Mouse (Mus musculus): ENCODE measurements around the gene Tmem255b.

Gene Tmem255b

GRCm38 (mm10) chr8:13446456-13446855, 11.5 kb downstream of the Tmem255b start:
- in situ Hi-C loops (cut with MboI, MseI), result no loop called here

GRCm38 (mm10) chr8:13448145-13448544, 13.2 kb downstream of the Tmem255b start:
- in situ Hi-C loops (cut with MboI, MseI), result no loop called here

GRCm38 (mm10) chr8:13451747-13452277, 16.8 kb downstream of the Tmem255b start:
- in situ Hi-C loops (cut with MboI, MseI), result no loop called here

GRCm38 (mm10) chr8:13454341-13455113, 19.5 kb downstream of the Tmem255b start:
- in situ Hi-C loops (cut with MboI, MseI), result no loop called here

- in situ Hi-C loops (cut with MboI, MseI), result no loop called here
These were observed 20.3 kb downstream of the Tmem255b start for GRCm38 (mm10) chr8:13455295-13455694.

- in situ Hi-C loops (cut with MboI, MseI), result no loop called here
These were observed 24.4 kb downstream of the Tmem255b start for GRCm38 (mm10) chr8:13459431-13459830.

- in situ Hi-C loops (cut with MboI, MseI), result no loop called here
These were observed 26.2 kb downstream of the Tmem255b start for GRCm38 (mm10) chr8:13461085-13461765.

- in situ Hi-C loops (cut with MboI, MseI), result no loop called here
These were observed 26.9 kb downstream of the Tmem255b start for GRCm38 (mm10) chr8:13461843-13462242.

- in situ Hi-C loops (cut with MboI, MseI), result no loop called here
These were observed 27.4 kb downstream of the Tmem255b start for GRCm38 (mm10) chr8:13462392-13462791.

- in situ Hi-C loops (cut with MboI, MseI), result no loop called here
These were observed 30.3 kb downstream of the Tmem255b start for GRCm38 (mm10) chr8:13465324-13465723.

GRCm38 (mm10) chr8:13466989-13467388, 32.0 kb downstream of the Tmem255b start:
- in situ Hi-C loops (cut with MboI, MseI), result no loop called here

- in situ Hi-C loops (cut with MboI, MseI), result no loop called here
These were observed 33.7 kb downstream of the Tmem255b start for GRCm38 (mm10) chr8:13468737-13469136.

GRCm38 (mm10) chr8:13471484-13471883, 36.5 kb downstream of the Tmem255b start:
- in situ Hi-C loops (cut with MboI, MseI), result no loop called here

GRCm38 (mm10) chr8:13472284-13472683, 37.3 kb downstream of the Tmem255b start:
- in situ Hi-C loops (cut with MboI, MseI), result no loop called here

- in situ Hi-C loops (cut with MboI, MseI), result no loop called here
These were observed 40.9 kb downstream of the Tmem255b start for GRCm38 (mm10) chr8:13475892-13476291.

GRCm38 (mm10) chr8:13481089-13481554, 46.1 kb downstream of the Tmem255b start:
- in situ Hi-C loops (cut with MboI, MseI), result no loop called here

GRCm38 (mm10) chr8:13481596-13481995, 46.6 kb downstream of the Tmem255b start:
- in situ Hi-C loops (cut with MboI, MseI), result no loop called here

- in situ Hi-C loops (cut with MboI, MseI), result no loop called here
These were observed 47.3 kb downstream of the Tmem255b start for GRCm38 (mm10) chr8:13482101-13482801.

- in situ Hi-C loops (cut with MboI, MseI), result no loop called here
These were observed 48.2 kb downstream of the Tmem255b start for GRCm38 (mm10) chr8:13483191-13483590.

- in situ Hi-C loops (cut with MboI, MseI), result no loop called here
These were observed 54.4 kb downstream of the Tmem255b start for GRCm38 (mm10) chr8:13489351-13489750.

GRCm38 (mm10) chr8:13489986-13490910, 55.3 kb downstream of the Tmem255b start:
- in situ Hi-C loops (cut with MboI, MseI), result no loop called here
